Mouse (Mus musculus): ENCODE results near the gene Vmn1r126.
"Not testable (repeated sequence)": the region's sequence is repeated elsewhere in the genome, so short reads cannot be mapped to it uniquely, and the experiment has no call there.

GRCm38 (mm10) chr7:21349073-21349472, 47.8 kb upstream of the Vmn1r126 start, which contains the start of gene Vmn1r128:
- not testable (repeated sequence) for TF ChIP-seq POLR2A (IDR thresholded peaks at IDR 0.05; ENCODE audit: control insufficient read depth, low read depth, low read length); CTCF (IDR thresholded peaks at IDR 0.05; ENCODE audit: control insufficient read depth, insufficient read depth, insufficient replicate concordance, low read depth, low read length)

Measured in testis, adult 2 months (tissue).